Mouse (Mus musculus) lung, postnatal 14 days (tissue): ENCODE results near the gene Lat2.

ENCODE experiments used
- DNase-seq: peaks from one replicate; pipeline ENCODE4 v3.0.0; 2021

Lat2 gene

DNA sequence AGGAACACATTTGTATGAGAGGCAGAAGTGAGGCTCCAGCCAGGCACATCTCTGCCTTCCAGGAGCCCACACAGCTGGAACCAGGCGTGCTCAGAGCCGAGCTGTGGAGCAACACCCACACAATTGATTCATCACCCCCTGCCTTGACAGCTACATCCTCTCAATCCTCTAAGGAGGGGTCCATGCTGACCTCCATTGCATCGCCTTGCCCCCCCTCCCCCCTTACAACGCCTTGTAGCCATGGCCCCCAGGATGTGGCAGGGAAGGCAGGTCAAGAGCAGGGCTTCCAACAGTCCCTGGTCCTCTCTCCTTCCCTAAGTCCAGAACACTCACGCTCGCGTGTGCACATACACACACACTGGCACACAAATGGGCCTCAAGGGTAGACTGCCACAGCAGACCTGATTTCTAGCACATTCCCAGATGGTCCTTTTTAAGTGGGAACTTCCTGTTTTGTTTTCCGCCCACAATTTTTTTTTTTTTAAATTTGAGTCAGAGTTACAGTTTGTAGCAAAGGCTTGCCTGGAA lies 45.8 kb downstream of the Lat2 start:
- DNase-seq, result no peak

DNA sequence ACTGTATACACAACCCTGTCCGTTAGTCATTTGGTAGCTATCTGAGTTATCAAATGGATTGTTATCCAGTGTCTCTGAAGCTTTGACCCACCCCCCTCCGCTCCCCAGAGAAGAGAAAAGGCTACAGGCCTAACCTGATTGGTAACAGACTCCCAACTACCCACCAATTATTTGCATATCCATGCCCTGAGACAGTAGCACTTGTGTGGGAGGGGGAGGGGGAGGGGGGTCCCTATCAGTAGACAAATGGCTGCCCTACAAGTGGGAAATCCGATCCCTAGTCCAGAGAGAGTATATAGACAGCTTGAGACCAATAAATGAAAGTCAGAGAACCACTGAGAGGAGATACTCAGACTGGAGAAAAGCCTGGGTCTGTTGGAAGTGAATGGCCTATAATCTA lies 46.8 kb downstream of the Lat2 start:
- no peak for DNase-seq

DNA sequence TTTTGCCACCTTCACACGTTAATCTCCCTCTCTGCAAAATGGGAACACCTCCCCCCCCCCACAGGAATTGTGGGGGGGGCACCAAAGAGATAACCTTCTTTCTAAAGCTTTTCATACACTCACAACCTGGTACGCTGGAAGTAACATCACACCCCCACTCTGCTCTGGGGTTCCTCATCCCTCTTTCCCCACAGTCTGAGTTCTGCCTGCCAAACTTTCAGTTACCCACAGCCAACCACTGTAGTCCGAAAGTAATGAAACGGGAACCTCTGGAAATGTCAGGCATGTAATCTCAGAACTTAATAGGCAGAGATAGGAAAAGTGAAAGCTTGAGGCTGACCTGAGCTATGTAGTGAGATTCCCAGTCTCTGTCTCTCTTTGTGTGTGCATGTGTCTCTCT lies 47.4 kb downstream of the Lat2 start:
- DNase-seq, result no peak

DNA sequence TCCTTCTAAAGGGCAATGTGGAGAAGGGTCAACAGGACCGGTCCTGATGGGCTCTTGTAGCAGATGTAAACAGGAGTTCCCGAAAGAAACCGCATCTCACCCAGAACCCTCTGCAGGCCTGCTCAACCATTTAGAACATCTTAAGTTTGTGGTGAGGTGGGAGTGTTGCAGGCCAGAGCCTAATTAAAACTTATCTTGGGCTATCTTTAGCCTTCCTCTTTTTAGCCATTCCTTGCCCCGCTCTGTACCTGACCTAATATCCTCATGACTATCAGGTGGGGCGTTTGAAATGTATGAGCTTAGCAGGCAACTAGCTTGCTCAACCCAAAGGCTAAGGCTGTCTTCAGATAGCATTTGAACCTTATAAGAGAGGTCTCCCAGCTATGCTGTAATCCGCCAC lies 49.1 kb downstream of the Lat2 start:
- no peak for DNase-seq

DNA sequence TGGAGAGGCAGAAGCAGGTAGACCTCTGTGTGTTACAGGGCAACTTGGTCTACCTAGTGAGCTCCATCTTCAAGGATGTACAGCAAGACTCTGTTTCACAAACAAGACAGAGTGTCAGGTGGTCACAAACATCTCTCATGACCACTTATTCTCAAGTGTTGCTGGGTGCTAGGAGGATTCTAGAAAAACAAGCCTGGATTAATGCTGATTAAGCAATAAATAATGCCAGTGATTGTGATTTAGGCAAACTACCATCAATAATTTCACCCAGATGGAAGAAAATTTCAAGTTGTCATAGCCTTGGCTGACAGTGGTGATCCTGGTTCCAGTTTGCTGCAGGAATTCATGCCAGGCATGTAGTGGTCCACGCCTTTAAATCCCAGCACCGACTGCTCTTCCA lies 50.6 kb downstream of the Lat2 start:
- no peak for DNase-seq

- DNase-seq, result no peak
Observed at GRCm38 (mm10) chr5:134560450-134561171, 54.2 kb downstream of the Lat2 start.

- DNase-seq, result no peak
Observed at GRCm38 (mm10) chr5:134560071-134560449, 54.8 kb downstream of the Lat2 start, which contains the start of gene Syna. Gene Syna, minus strand, starts transcription at chr5:134560171.

DNA sequence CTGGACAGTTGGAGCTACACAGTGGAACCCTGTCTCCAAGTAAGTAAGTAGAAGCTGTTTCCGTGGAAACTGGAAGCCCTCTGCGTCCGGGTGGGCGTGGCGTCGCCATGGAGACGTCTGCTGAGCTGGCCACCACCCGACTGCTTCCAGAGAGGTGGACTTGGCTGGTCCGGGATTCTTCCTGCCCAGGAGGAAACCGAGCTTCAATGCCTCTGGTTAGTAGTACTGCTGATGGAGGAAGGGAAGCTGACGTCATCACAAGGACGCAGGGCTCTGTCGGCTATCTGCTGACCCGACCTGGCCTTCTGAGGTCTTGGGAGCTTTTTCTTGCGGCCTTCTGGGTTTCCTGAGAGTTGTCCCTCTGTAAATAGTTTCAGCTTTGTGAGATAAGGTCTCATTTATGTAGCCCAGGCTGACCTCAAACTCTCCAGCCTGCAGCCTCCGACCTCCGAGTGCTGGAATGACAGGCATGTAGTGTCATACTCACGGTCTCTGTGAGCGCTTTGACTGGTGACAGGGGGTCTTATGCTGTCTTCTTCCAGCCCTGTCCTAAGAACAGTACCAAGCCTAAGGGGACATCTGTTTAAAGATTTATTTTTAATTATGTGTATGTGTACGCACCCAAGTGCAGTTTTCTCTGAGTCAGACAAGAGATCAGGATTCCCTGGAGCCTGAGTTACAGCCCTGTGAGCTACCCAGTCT lies 59.2 kb downstream of the Lat2 start:
- peak; percentile 76 for DNase-seq

GRCm38 (mm10) chr5:134553951-134554546 lies 60.8 kb downstream of the Lat2 start:
- no peak for DNase-seq

GRCm38 (mm10) chr5:134552110-134552972 lies 62.5 kb downstream of the Lat2 start, which contains the start of gene Clip2:
Gene Clip2, minus strand, starts transcription at chr5:134552434.
- DNase-seq, result peak; percentile 99

DNA sequence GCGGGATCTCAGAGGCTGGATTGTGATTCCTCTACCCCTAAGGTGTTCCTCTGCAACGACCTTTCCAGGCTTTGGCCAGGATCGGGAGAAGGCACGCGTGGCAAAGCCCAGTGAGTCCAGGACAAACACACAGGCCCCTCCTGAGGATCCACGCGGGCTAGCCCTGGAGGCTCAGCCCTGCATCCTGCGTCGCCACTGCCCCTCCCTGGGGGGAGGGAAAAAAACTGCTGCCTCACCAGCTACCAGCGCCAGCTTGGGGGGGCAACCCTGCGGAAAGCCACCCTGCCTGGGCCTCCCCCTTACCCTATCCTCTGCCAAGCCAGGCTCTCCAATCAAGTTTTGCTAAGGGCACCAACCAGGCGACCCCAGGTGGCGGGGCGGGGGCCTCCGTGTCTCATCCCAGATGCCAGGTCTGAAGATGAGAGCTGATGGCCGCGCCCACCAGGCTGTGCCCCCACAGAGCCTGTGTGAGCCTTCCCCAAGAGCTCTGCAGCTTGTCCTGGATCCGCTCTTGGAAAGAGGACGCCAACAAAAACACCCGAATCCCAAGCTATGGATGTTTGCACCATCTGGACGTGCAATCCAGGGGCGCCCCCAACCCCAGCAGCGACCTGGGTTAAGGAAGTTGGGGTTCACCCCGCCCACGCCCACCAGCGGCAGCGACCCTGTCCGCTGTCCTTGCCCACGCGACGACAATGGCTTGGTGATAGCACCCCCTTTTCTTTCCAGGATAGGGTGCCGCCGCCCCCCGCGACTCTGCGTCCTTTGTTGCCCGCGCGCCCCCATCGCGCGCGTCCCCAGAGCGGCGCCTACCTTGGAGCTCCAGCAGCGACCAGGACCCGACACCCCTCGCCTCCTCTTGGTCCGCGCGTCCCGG lies 63.4 kb downstream of the Lat2 start:
- DNase-seq, result no peak

DNA sequence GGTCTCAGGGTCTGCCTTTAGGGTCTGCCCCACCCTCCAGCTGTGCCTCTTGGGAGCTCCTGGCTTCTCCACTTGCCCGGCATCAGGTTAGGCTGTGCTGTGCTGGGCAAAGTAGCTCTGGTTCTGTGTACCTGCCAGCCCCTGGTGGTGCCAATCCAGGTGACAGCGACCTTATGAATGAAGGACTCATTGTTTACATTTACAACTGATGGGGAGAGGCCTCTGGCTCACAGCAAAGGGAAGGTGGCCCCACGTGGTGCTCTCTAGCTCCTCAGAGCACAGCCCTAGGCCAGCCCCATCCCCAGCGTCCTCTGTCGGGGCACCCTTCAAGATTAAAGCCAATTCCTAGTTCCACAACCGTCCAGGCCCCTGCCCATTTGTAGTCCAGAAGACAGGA lies 64.0 kb downstream of the Lat2 start:
- no peak for DNase-seq
